Mouse (Mus musculus) urinary bladder, adult 18-20 months (tissue): ENCODE measurements at regions not wholly inside any gene's neighbourhood (a gene's known extent, or its start where the extent isn't known, plus 50 kb on each side); places are given as distances from the start of the nearest gene placed in this dataset.
A peak's percentile ranks its signal among the peaks of the same experiment; 100 is the strongest.

Experiments
- DNase-seq, 2 experiments: peaks; one replicate each; pipeline ENCODE4 v3.0.0; 2022; ENCODE audit warnings: low spot score in 2 of 2, mixed read lengths in 2 of 2

DNA sequence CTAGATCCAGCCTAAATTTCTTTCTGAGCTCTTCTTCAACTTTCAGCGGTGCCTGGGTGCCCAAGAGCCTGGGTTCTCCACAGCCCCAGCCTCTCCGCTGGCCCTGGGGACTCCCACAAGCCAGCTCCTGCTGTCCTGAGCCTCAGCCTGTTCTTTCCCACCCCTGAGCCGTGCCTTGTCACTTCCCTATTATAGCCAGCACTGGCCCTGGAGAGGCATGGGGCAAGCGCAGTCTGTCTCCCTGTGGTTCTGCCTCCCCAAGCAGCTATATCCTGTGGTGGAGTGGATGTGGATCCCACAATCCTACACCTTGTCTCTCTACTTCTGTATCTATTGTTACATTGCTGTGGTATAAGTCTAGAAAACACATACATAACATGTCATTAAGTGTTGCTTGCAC lies 128.6 kb upstream of the Hgf start:
- no peak for DNase-seq

DNA sequence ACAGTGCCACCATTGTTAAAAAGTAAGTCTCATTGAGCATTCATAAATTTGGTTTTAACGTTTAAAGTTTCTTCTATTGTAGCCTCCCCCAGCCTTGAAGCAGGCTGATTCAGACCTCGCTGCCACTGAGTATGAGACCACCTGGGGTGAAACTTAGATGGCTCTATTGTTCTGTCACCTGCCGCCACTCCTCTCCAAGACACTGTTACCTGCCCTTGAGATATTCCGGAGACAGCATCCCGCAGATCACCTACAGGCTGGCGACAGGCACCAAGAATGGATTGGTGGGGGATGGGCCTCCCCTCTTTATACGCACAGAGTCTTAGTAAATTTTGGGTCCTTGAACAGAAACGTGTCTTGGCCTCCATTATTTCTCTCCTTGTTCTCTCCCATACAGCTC lies 128.0 kb upstream of the Hgf start:
- no peak for DNase-seq

DNA sequence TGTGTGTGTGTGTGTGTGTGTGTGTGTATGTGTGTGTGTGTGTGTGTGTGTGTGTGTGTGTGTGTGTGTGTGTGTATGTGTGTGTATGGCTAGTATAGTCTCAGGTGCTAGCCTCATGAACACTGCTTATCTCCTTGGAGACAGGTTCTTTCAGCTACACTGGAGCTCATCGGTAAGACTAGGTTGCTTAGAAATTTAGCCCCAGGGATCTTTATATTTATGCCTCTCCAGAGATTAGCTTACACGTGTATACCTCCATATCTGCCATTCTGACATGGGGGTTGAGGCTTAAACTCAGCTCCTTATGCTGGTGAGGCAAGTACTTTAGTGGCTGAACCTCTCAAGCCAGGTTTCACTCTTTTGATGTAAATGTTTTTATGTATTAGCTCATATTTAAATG lies 127.0 kb upstream of the Hgf start:
- DNase-seq, result no peak

DNA sequence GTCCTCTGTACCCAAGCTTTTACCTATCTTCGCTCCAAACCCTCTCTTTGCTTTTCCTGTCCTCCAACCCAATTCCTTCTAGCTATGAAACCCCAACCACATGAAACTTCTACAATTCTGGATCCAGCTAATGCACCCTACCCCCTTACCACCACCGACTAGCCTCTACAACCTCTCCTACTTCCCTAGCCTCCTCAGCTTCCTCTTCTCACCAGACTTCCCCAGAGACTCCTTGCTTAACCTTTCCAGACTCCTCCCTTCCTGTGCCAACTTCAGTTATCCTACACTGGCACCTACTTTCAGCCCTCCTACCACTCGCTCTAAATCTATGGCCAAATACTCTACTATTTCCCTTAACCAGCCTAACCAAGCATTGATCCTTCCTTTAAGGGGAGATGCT lies 118.7 kb upstream of the Hgf start:
- DNase-seq, result no peak

DNA sequence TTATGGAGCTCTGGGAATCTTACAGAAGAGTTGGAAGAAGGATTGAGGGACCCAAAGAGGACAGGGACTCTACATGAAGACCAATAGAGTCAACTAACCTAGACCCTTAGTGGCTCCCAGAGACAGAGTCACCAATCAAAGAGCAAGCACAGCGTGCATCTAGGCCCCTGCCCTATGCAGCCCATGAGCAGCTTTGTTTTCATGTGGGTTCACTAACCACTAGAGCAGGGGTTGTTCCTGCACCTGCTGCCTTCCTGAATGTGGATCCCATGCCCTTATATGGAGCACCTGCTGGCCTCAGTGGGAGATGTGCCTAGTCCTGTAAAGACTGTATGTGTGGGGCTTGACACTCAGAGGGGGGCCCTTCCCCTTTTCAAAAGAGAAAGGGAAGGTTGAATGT lies 108.2 kb upstream of the Hgf start:
- DNase-seq, result no peak

DNA sequence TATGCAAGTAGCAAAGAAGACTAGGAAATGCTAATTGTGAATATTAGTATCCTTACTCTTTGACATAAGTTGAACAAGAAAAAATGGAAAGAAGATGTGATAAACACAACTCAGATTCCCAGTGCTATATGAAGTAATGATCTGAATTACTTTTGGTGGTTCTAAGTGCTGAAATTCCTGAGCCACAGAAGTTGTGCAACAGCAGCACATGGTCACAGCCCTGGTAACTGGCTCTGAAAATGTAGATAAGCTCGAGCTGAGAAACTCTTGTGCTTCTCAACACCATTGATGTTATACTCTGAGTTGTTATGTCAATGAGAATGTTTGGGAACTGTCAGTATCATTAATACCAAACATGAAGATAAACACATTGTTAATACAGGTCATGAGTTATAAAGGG lies 106.3 kb upstream of the Hgf start:
- DNase-seq, result no peak

DNA sequence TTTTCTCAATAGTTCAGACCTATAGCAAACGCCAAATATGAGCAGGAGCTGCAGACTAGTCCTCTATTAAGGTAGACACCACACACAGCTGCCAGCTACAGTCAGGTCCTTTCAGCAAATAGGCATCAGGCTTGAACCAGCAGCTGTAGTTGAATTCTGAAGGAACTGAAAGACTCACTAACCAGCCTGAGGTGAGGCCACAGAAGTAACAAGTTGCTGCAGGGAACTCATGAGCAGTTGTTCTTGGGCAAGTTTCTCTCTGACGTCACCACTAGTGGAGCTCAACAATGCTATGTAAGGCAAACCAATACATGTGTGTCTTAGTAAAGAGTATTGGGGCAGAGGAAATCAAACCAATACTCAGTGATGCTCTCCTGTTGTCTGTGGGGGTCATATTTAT lies 91.5 kb upstream of the Hgf start:
- DNase-seq, result no peak

DNA sequence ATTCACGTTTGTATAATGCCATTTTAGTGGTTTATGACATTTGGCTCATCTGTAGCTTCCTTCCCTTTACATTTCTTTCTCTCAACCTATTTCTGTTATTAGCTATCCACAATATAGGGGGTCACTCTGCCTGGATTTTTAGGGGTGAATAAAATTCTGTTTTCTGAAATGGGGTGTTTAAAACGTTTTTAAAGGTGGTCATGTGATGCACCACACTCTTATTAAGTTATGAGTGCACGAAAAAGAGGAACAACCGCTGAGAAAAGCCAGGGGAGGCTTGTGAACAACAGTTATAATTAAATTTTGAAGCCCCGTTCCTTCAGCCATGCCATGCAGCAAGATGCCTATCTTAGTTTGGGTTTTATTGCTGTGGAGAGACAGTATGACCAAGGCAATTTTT lies 87.0 kb upstream of the Hgf start:
- no peak for DNase-seq

DNA sequence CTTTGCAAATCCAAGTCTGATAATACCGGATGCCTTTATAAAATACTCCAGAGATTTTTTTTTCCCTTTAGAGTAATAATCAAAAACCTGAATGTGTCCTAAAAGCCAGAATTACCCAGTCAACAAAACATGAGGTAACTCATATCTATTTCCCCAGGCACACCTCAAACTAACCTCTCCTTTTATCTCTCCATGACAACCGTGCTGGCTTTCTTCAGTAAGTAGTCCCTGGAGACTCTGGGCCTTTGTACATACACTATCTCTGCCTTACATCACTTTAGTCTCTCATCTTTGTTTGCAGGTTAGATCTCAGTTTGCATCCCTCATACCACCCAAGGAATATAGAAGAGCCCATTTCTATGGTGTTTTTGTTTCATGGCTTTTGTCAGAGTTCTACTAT lies 84.7 kb upstream of the Hgf start:
- no peak for DNase-seq

DNA sequence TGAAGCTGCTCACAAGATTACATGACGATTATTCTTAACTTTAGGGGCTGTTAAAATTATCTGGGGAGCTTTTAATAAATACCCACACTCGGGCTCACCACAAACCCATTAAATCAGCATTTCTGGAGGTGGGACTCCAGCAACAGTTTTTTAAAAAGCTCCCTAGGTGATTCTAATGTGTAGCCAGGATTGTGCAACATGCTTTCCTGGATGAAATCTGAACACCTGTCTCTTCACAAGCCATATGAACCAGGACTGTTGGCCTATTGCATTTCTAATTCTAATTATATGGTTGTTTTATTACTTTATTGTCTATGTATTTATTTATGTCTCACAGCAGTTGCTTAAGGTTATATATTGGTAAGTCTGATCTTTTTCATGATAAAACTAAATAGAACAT lies 84.1 kb upstream of the Hgf start:
- no peak for DNase-seq

DNA sequence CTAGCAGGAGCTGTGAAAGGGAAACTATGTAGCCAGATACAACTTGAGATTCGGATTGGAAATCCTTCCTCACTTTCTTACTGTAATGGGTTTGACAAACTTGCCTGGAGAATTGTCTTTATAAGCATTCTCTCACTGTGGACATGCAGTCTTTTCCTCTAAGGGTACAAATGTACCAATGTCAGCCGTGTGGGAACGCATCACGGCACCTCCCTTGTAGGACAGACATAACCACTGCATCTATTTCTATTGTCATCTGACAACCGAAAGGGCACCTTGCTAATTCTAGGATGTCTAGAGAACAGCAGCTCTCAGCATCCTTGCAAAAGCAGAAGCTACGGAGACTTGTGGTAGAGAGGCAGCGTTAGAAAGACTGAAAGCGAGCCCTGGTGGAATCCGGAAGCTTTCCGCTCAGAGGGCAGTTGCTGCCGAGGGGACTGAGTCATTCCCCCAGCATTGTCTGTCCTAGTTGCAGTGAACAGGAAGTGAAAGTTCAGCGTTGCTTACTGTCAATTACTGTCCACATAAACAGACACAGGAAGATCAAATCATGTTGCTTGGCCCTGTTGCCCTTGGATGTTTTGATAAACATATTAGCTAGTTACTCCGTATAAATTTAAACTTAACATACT lies 83.5 kb upstream of the Hgf start:
- peak; percentile 26 to 49 for DNase-seq

DNA sequence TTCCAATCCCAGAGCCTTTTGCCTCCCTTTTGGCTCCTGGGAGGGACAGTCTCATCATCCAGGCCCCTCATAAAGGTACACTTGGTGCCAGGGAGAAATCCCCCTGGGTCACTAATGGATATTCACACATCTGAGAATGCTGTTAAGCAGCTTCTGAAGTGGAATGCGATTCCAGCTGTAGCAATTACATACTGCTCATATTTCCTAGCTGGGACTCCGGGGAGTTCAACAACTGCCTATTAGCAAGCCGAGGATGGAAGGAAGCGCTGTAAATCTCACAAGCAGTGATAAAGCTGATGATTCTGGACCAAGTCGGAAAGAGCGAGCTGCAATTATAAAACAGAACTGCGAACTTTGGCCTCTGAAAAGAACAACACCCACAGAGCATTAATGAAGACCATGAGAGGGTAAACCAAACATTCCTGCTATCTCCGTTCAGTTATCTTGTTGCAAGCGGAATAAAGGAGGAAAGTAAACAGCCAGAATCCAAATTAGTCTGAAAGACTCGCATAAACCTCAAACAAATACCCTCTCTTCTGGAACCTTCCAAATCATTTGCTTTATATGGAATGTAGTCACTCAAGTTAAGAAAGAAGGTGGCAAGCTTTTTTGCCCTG lies 82.8 kb upstream of the Hgf start:
- peak in 1 of 2 experiments; percentile 9 for DNase-seq

DNA sequence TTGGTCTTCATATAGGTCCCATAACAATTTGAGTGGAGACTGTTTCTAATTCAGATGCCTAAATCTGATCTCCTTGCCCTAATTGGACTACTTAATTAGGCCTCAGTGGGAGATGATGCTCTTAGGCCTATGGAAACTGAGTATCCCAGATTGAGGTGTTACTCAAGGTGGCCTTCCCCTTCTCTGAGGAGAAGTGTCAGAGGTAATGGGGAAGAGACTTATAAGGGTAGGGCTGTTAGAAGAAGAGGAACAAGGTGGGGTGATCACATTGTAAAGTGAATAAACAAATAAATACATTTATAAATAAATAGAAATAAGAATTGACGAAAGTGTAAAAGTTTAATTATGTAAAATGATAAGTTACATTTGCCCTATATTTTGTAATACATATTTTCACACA lies 65.3 kb upstream of the Hgf start:
- no peak for DNase-seq

DNA sequence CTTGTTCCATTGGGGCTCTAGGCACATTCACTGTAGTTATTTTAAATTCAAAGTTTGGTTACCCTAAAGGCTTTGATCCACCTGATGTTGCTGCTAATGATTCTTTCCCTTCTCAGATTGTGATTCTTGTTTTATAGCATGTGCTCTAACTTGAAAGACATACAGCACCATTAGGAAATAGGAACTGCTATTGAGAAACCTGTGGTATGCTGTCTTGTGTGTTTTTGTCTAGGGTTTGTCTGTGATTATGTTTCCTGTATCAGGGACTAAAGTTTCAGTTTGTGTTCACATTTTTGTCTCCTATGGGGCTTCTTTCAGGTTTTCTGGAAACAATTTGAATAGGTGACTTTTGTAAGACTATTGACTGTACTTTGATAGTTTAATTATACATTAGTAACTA lies 63.5 kb upstream of the Hgf start:
- DNase-seq, result no peak

DNA sequence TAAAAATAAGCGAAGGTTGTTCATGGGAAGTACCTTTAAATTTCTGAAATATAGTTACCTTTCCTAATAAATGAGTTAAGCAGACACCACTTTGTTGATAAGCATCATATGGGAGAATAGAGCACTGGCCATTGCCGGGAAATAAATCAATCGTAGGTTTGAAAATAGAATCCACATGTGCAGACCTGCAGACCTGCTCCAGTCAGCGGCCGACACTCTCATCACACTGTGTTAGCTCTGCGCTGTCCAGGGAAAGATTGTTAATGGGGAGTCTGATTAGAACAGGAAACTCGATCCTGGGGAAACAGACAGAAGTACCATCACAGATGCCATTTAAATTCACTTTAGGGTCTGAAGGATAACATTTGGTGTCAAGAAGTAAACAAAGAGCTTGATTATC lies 53.4 kb upstream of the Hgf start:
- no peak for DNase-seq
